Mouse (Mus musculus): ENCODE results near the gene Ptprt. TPM values are rescaled to one million over a fixed set of nuclear protein-coding genes. Genes with fewer than 3 reads are reported as not detected.

Ptprt gene
- polyA plus RNA-seq, 1 experiment: 0.25 TPM

DNA sequence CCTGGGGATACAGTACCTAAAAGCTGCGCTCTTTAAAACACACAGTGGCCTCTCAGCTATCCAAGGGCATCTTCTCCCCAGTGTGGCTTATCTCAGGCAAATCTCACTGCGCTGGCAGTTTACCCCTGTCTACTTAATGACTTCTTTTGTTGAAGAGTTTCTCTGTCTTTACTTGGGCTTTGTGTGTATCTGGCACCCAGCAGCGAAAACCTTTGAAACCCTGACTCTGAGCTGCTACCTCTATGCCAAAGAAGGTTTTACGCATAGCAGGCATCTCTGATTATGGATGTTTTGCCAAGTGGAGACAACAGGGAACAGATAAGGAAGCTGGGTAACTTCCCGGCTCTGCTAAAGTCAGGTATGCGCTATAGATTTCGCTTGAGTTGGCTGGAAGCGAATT is 956.1 kb downstream of the Ptprt start:
- DNase-seq (ENCODE audit: low spot score): no peak

- DNase-seq (ENCODE audit: low spot score): no peak
Observed at GRCm38 (mm10) chr2:161704410-161704809, 956.5 kb downstream of the Ptprt start.

GRCm38 (mm10) chr2:161695819-161696218 is 965.1 kb downstream of the Ptprt start:
- DNase-seq (ENCODE audit: low spot score): no peak

DNA sequence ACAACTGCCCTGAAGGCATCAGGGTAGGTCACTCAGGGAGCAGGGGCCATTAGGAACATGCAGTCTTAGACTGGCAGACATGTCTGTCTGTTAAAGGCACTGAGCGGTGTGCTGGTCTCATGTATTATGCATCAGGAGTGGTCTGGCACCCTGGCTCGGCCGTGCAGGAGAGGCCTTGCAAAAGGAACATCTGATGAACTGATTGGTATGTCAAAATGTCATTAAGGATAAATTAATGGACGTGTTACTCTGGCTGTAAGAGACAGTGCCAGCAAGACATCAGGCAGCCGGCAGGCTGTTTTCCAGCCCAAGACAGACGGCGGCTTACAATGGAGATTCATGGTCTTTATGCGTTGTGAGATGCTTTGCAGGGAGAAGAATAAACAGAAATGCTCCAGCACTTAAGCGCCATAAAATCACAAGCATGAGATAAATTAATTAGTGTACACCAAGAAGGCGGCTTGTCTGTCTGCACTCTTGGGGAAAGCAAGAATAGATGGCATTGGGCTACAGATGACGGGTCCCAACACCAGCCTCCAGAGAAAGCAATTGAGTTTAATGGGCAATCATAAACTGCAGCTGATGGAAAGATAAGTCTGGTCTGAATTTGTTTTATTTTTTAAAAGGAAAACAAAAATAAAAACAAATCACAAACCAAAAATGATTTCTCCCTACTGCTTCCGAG is 992.5 kb downstream of the Ptprt start:
- DNase-seq (ENCODE audit: low spot score): no peak

GRCm38 (mm10) chr2:161661912-161662311 is 999.0 kb downstream of the Ptprt start:
- DNase-seq (ENCODE audit: low spot score): no peak

DNA sequence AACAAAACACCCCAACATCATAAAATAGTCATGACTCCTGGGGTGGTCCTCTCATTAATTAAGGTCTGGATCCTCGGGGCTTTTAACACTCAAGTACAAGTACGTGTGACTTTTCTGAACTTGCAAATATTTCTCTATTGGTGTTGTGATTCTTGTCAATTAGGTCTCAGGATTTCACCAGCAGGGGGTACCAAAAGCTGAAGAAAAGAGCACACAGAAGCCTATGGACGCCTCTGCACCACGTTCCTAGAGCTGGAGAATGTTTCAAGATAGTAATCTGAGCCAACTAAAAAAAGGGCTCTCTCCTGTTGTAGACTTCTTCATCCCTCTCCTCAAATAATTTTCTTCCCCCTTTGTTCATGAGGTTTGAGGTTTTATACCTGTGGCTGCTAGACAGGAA is 1000.1 kb downstream of the Ptprt start:
- no peak for DNase-seq (ENCODE audit: low spot score)

DNA sequence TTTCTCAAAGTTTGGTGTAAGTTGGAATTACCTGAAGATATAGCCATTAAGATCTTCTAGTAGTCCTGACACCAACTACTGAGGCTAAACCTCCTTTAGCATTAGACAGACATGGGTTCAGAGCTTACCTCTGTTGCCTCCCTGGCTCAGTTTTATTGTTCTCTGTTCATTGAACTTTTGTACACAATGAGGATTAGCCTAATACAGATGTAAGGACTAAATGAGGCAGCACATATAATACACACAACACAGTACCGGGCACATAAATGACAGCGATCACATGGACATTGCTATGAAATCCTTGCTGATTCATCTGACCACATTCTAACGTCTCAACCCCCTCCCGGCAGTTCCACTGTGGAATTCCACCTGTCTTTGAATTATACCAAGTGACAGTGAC is 1003.9 kb downstream of the Ptprt start:
- DNase-seq (ENCODE audit: low spot score): no peak

DNA sequence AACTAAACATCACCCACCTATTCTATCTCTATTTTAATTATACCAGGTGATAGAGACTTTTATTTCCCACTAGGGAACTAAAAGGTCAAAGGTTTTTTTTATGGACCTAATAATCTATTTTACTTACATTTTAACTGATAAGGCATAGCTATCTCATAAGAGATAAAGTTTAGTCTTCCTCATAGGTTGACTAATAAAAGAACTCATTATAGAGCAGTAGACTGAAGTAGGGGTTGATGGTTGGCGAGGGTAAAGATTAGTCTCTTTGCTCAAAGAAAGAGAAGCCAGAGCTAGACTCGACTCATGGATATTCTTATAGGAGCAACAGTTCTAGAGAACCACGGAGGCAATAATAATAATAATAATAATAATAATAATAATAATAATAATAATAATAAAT is 1004.3 kb downstream of the Ptprt start:
- DNase-seq (ENCODE audit: low spot score): no peak

GRCm38 (mm10) chr2:161640805-161641204 is 1020.1 kb downstream of the Ptprt start:
- DNase-seq (ENCODE audit: low spot score): no peak

- DNase-seq (ENCODE audit: low spot score): no peak
Observed at GRCm38 (mm10) chr2:161634084-161634483, 1026.9 kb downstream of the Ptprt start.

DNA sequence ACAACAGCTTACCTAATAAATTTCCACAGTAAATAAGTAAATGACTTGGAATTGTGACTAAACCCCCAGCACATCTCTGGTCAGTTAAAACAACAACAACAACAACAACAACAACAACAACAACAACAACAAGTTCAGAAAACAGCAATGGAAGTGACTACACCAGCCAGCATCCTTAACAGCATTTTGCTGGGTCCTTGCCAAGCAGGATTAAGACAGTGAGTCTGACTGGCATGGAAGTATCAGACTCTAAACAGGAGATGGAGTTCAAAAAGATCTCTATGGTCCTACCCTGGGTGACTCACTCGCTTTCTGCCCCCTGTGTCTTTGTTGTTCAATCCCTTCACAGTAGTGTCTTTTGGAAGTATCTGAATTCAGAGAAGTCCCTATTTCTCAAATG is 1035.1 kb downstream of the Ptprt start:
- no peak for DNase-seq (ENCODE audit: low spot score)

GRCm38 (mm10) chr2:161608401-161608800 is 1052.5 kb downstream of the Ptprt start:
- DNase-seq (ENCODE audit: low spot score): no peak

- no peak for DNase-seq (ENCODE audit: low spot score)
Observed at GRCm38 (mm10) chr2:161607372-161607771, 1053.6 kb downstream of the Ptprt start.

DNA sequence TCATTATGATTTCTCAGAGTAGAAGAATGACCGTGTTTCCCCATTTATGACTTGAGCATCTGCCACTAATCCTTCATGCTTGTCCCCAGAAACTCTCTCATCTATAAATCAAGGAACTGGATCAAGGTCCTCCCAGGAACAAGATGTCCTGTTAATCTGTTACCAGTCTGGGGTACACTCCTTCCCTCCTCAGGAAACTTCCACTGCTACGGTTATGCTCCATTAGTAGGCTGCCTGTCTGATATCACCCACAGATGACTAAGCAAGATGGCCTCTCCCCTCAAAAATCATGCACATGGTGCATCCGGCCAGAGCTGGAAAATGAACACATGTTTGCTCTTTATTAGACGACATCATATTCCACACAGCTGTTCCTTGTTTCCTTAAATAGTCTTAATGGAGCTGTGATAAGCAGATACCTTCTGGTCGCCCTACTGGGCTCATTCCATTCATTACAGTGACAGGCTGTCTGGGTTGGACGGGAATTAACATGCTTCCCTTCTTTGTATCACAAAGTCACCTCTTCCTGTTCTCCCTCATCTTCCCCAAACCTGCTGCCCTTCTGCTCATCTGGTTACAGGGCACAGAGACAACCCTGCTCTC is 1060.6 kb downstream of the Ptprt start:
- DNase-seq (ENCODE audit: low spot score): no peak

- no peak for DNase-seq (ENCODE audit: low spot score)
Observed at GRCm38 (mm10) chr2:161593391-161594152, 1067.4 kb downstream of the Ptprt start.

DNA sequence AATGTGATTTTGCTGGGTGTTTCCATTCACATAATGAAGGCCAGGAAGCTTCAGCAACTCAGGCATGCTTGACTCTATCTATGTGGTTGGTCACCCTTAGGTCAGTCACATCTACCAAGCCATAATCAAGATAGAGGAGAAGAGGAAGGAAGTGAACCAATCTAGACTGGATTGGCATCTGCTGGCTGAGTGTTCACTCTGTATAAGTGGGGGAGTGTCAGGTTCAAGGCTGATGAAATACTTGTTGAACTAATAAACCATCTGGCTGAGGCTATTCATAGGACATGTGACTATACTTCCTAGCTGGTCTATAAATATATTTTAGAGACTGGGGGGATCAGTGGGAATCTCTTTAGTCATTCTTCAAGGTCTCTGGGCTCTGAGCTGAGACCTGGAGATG is 1086.5 kb downstream of the Ptprt start:
- DNase-seq (ENCODE audit: low spot score): no peak

- DNase-seq (ENCODE audit: low spot score): no peak
Observed at GRCm38 (mm10) chr2:161572201-161572600, 1088.7 kb downstream of the Ptprt start.

GRCm38 (mm10) chr2:161570236-161570995 is 1090.5 kb downstream of the Ptprt start:
- DNase-seq (ENCODE audit: low spot score): no peak

DNA sequence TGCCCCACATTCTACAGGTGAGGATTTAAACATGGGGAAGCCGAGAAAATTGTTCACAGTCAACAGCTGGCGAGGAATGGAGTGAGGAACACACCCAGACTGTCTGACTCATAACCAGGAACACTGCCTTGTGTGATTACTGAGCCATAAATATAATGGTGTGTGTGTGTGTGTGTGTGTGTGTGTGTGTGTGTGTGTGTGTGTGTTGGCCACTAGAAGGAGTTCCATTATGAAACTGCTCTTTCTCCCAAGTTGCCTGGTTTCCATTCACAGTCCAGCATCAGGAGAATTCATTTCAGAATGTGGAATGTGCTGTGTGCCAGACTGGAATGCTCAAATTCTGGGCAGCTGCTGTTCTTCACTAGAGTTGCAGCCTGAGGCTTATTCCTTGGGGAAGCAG is 1099.4 kb downstream of the Ptprt start:
- DNase-seq (ENCODE audit: low spot score): no peak

DNA sequence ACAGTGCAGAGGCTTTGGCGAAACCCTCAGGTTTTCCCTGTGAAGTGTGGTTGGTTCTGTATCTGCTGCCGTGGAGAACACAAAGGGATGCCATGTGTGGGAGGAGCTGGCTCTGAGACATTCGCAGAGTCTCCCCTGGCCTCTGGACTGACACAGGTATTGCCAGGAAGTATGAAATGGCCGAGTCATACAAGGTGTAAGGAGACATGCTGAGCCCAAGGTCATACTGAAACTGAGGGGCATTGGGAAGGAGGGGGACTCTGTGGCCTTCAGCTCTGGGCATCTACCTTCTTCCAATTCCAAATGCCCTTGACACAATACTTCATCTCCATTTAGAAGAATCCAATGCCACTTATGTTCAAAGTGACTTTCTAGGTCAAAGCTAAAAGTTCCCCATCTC is 1103.1 kb downstream of the Ptprt start:
- DNase-seq (ENCODE audit: low spot score): no peak

GRCm38 (mm10) chr2:161553651-161554050 is 1107.3 kb downstream of the Ptprt start:
- DNase-seq (ENCODE audit: low spot score): no peak

DNA sequence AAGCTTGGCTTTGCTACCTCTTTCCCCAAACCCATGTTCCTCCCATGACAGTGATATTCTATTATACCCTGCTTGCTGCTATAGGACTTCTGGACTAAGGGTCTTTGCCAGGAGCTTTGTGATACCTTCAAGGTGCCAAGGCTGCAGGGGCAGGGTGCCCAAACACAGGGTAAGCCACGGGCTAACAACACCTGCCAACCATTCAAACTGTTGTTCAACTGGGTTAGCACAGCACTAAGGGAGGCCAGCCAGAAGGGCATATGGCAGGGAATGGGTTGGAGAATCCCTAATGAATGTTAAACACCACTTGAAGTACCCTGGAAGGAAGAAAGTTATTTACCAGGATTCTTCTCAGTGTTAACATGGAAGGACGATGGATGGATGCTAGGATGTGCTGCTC is 1108.9 kb downstream of the Ptprt start:
- no peak for DNase-seq (ENCODE audit: low spot score)
